ENCODE assay signal across 11 mouse cellular contexts in the genomic region with DNA sequence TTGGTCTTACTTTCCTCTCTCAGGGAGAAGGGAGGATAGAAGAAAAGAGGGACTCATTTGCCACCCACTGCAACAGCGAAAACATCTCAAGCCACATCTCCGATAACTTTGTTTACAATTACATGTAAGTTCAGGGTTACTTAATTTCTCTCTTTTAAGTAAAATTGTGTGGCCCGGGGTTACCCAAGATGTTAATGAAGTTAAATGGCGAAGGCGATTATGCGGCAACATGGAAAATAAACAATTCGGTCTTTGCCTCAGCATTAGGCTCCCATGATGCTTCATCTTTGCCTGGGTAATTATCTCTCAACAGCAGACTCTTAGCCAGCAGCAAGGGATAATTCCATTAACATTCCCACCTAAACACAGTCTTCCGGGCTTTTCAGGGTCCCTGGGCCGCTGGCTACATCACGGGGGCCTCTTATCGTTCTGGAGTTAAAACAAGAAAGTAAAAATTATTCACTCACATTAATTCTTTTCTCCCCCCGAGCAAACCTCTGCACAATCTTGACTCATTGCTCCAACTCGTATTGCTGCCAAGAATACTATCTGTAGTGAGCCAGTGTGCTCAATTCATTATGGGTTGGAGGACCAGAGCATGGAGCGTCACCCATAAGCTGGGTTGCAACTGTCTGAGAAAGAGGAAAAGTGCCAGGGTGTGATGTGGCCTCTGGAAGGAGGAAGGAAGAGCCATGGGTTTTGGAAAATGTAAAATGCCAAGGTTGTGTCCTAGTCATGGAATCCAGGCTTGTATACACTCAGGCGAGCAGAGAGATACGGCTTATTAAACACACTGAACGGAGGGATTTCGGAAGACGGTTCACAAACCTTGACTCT.
A peak's percentile ranks its signal among the peaks of the same experiment; 100 is the strongest.
DNase-seq lines count a peak whose midpoint lies in the region; ATAC-seq and TF ChIP-seq lines count a peak whose summit lies in the region.
"Had no signal": no experiment of that assay in that cellular context is flagged by ENCODE, and none has a peak within 500 bp of the region (broad histone marks: within the 10 kb centered on the region; RNA-seq: fewer than 3 reads in every experiment).

No protein-coding gene starts in this region.

- 66% methylated on average over 19 of the region's 19 CpGs for WGBS in kidney, embryonic 14.5 days
- 80% methylated on average over 19 of the region's 19 CpGs for WGBS in liver, embryonic 15.5 days (ENCODE audit: insufficient replicate concordance)

- H3K4me3 ChIP-seq in kidney, embryonic 14.5 days (ENCODE audit: low read length): no peak overlapping the region
- H3K4me3 ChIP-seq in liver, embryonic 15.5 days (replicated peaks): no peak overlapping the region

- H3K4me2 ChIP-seq in kidney, embryonic 14.5 days (replicated peaks; ENCODE audit: low read depth, low read length): no peak overlapping the region
- no peak overlapping the region for H3K4me2 ChIP-seq in liver, embryonic 15.5 days

- TF ChIP-seq CTCF in brain, embryonic 14.5 days (IDR thresholded peaks at IDR 0.05; ENCODE audit: borderline replicate concordance, extremely low read depth, insufficient read depth, insufficient read length): no peak

- no peaks in the 10 kb centered on the region for H3K27me3 ChIP-seq in kidney, embryonic 14.5 days (ENCODE audit: control insufficient read depth, insufficient read depth, low read length)
- H3K27me3 ChIP-seq in liver, embryonic 15.5 days: no peaks in the 10 kb centered on the region

- ATAC-seq in kidney, embryonic 14.5 days (ENCODE audit: low FRiP score, low TSS enrichment): no peak
- ATAC-seq in liver, embryonic 15.5 days (ENCODE audit: insufficient read depth): no peak
- no peak for ATAC-seq in granulocyte monocyte progenitor cell, adult 5-6 weeks (replicated peaks; ENCODE audit: poor library complexity, severe bottlenecking)
- ATAC-seq: forebrain, postnatal 0 days had no signal

- no peaks in the 10 kb centered on the region for H3K36me3 ChIP-seq in kidney, embryonic 14.5 days (ENCODE audit: control insufficient read depth, insufficient read depth, low read length)
- no peaks in the 10 kb centered on the region for H3K36me3 ChIP-seq in liver, embryonic 15.5 days (replicated peaks)

- H3K9ac ChIP-seq in kidney, embryonic 14.5 days (ENCODE audit: low read depth, low read length): no peak overlapping the region
- no peak overlapping the region for H3K9ac ChIP-seq in liver, embryonic 15.5 days
- H3K9ac ChIP-seq: forebrain, postnatal 0 days; liver, embryonic 14.5 days had no signal

- DNase-seq in kidney, postnatal 36 days: no peak
- DNase-seq in Muller cell, postnatal 12 days (ENCODE audit: inconsistent ontology term): peak; percentile 35
- peak; percentile 29 for DNase-seq in brain, embryonic 14.5 days (ENCODE audit: low read depth)
- no peak for DNase-seq in testis, postnatal 14 days (ENCODE audit: low spot score)
- DNase-seq: embryo, embryonic 11 days; forebrain, postnatal 0 days; layer of hippocampus, adult 9-11 months had no signal

- peak overlapping the region; percentile 63; the same call in 1 of the 2 replicates for H3K27ac ChIP-seq in kidney, embryonic 14.5 days (ENCODE audit: low read depth, low read length)
- H3K27ac ChIP-seq in liver, embryonic 15.5 days (replicated peaks): peak overlapping the region; percentile 35; the same call in 1 of the 2 replicates
- H3K27ac ChIP-seq: liver, embryonic 14.5 days had no signal

- peaks cover 45% of the 10 kb centered on the region for H3K4me1 ChIP-seq in kidney, embryonic 14.5 days (ENCODE audit: control insufficient read depth, insufficient read depth, low read length)
- H3K4me1 ChIP-seq in liver, embryonic 15.5 days (replicated peaks): peaks cover 51% of the 10 kb centered on the region

- no peaks in the 10 kb centered on the region for H3K9me3 ChIP-seq in kidney, embryonic 14.5 days (ENCODE audit: control insufficient read depth, low read length)
- H3K9me3 ChIP-seq in liver, embryonic 15.5 days (replicated peaks): no peaks in the 10 kb centered on the region

- no peak for TF ChIP-seq POLR2A in brain, embryonic 14.5 days (IDR thresholded peaks at IDR 0.05; ENCODE audit: borderline replicate concordance, extremely low read depth, insufficient read depth, insufficient read length, poor library complexity, severe bottlenecking)

Comparison
In these comparisons a context has a peak if more than half of its experiments do, and no peak if none do; other contexts are left out.
1. DNase-seq: peak in Muller cell, postnatal 12 days (single experiment) and brain, embryonic 14.5 days (single experiment); none in kidney, postnatal 36 days (0 of 2) and testis, postnatal 14 days (single experiment).